Mouse (Mus musculus): ENCODE results near the gene Fez1.

DNA sequence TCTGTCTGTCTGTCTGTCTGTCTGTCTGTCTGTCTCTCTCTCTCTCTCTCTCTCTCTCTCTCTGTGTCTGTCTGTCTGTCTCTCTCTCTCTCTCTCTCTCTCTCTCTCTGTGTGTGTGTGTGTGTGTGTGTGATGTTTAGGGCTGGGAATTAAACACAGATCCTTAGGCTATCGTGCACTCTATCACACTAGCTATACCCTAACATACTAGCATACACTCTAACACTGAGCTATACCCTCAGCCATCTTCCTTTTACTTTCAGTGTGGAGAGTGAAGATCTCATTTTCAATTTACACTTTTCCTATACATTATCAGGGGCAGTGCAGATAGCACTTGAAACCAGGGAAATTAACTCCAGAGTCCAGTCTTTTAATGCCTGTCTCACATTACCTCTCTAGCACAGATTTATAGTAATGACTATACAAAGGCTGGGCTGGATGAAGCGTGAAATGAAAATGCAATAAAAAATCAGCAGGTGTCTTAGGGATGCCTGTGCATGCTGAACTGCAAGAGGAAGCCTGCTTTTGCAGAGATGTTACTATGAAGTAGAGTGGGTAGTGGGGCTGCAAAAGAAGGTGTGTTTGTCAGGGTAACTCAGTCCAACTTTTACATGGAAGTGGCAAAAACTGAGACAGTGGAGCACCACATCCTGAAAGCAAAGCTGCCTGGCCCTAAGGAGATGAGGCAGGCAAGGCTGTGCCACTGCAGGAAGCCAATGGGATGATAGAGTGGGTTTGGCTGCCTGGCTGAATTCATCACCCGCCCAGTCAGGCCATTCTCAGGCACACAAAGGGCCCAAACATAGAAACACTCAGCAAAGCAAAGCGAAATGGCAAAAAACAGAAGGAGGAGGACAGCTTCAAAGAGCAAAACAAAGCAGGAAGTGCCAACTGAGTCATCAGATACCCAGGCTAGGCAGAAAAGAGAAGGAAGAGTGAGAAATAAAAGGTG lies 43.5 kb downstream of the Fez1 start:
- TF ChIP-seq CTCF (IDR thresholded peaks at IDR 0.05; ENCODE audit: extremely low read depth, insufficient read length, insufficient replicate concordance, low read depth, low read length), result no peak
- TF ChIP-seq POLR2A (IDR thresholded peaks at IDR 0.05; ENCODE audit: low read depth, low read length), result no peak

Measured in small intestine, adult 2 months (tissue).